Mouse (Mus musculus) spleen, adult 12 weeks (tissue): ENCODE measurements around the gene Maff.

ENCODE experiments used
- DNase-seq: peaks from one replicate; pipeline ENCODE4 v3.0.0; 2022; ENCODE audit warnings: low spot score

The Maff gene

GRCm38 (mm10) chr15:79329979-79330363 is 16.4 kb upstream of the Maff start:
- no peak for DNase-seq

GRCm38 (mm10) chr15:79330521-79330920 is 15.9 kb upstream of the Maff start:
- no peak for DNase-seq

GRCm38 (mm10) chr15:79333409-79333808 is 13.0 kb upstream of the Maff start:
- no peak for DNase-seq

GRCm38 (mm10) chr15:79335061-79335655 is 11.3 kb upstream of the Maff start:
- no peak for DNase-seq

GRCm38 (mm10) chr15:79338978-79339377 is 7.4 kb upstream of the Maff start:
- no peak for DNase-seq

- DNase-seq, result no peak
Observed at GRCm38 (mm10) chr15:79342641-79343337, 3.6 kb upstream of the Maff start.

GRCm38 (mm10) chr15:79344627-79345026 is 1.8 kb upstream of the Maff start:
- DNase-seq, result no peak

- DNase-seq, result peak; percentile 62
Observed at GRCm38 (mm10) chr15:79347165-79347844, 884 bp downstream of the Maff start.

GRCm38 (mm10) chr15:79347845-79348506 is 1.6 kb downstream of the Maff start:
- peak; percentile 44 for DNase-seq

- DNase-seq, result no peak
Observed at GRCm38 (mm10) chr15:79348651-79349050, 2.2 kb downstream of the Maff start.

- DNase-seq, result no peak
Observed at GRCm38 (mm10) chr15:79350866-79351265, 4.4 kb downstream of the Maff start.

- no peak for DNase-seq
Observed at GRCm38 (mm10) chr15:79351331-79351767, 4.9 kb downstream of the Maff start.

- DNase-seq, result no peak
Observed at GRCm38 (mm10) chr15:79352479-79352878, 6.1 kb downstream of the Maff start.

- no peak for DNase-seq
Observed at GRCm38 (mm10) chr15:79353690-79354305, 7.4 kb downstream of the Maff start.

- no peak for DNase-seq
Observed at GRCm38 (mm10) chr15:79354619-79355018, 8.2 kb downstream of the Maff start.

GRCm38 (mm10) chr15:79356481-79356880 is 10.1 kb downstream of the Maff start:
- no peak for DNase-seq

GRCm38 (mm10) chr15:79357036-79357911 is 10.9 kb downstream of the Maff start:
- DNase-seq, result peak; percentile 17

GRCm38 (mm10) chr15:79357974-79358690 is 11.7 kb downstream of the Maff start:
- DNase-seq, result no peak

- DNase-seq, result no peak
Observed at GRCm38 (mm10) chr15:79359954-79360353, 13.5 kb downstream of the Maff start.

- DNase-seq, result no peak
Observed at GRCm38 (mm10) chr15:79360371-79360770, 13.9 kb downstream of the Maff start.

- DNase-seq, result no peak
Observed at GRCm38 (mm10) chr15:79361023-79361422, 14.6 kb downstream of the Maff start.
